Mouse (Mus musculus): Measurements from ENCODE around the gene Serpina3f. TPM values are rescaled to one million over a fixed set of nuclear protein-coding genes. Genes with fewer than 3 reads are reported as not detected.

Serpina3f gene
- polyA plus RNA-seq (2014; fragmentation: Nextera tagmentation; extraction: Ambion mirVana) = 0.08 and 0.39 TPM in 2 replicates

GRCm38 (mm10) chr12:104214445-104214753 lies at the start of gene Serpina3f:
Serpina3f (plus strand) TSS chr12:104214544.
- Histone ChIP-seq H3K36me3 (ENCODE audit: control insufficient read depth, insufficient read depth, low read length) (no peaks in the 10 kb centered on the region), H3K9me3 (ENCODE audit: control insufficient read depth, low read length) (no peaks in the 10 kb centered on the region), H3K4me2 (no peak within 1 kb of the TSS), H3K4me1 (replicated peaks; ENCODE audit: control insufficient read depth, insufficient read depth, low read length) (no peaks in the 10 kb centered on the region), H3K27me3 (replicated peaks; ENCODE audit: control insufficient read depth, insufficient read depth, low read length) (no peaks in the 10 kb centered on the region), H3K4me3 (ENCODE audit: low read depth, low read length) (no peak within 1 kb of the TSS), H3K9ac (ENCODE audit: low read depth, low read length) (no peak within 1 kb of the TSS), H3K27ac (ENCODE audit: low read depth, low read length) (no peak within 1 kb of the TSS)
- no peak for ATAC-seq (replicated peaks; ENCODE audit: low FRiP score)
- no peak for DNase-seq (ENCODE audit: low spot score)
- 62% methylated on average over 1 of the region's 1 CpGs for WGBS

GRCm38 (mm10) chr12:104174747-104175146 lies 39.6 kb upstream of the Serpina3f start:
- ATAC-seq (replicated peaks; ENCODE audit: low FRiP score) (no peak), DNase-seq (ENCODE audit: low spot score) (no peak)
- H3K4me1 ChIP-seq (replicated peaks; ENCODE audit: control insufficient read depth, insufficient read depth, low read length) = no peaks in the 10 kb centered on the region
- H3K9ac ChIP-seq (ENCODE audit: low read depth, low read length) = no peak overlapping the region
- H3K9me3 ChIP-seq (ENCODE audit: control insufficient read depth, low read length) = no peaks in the 10 kb centered on the region
- no peak overlapping the region for H3K4me3 ChIP-seq (ENCODE audit: low read depth, low read length)
- H3K4me2 ChIP-seq = no peak overlapping the region
- 58% methylated on average over 3 of the region's 3 CpGs for WGBS
- no peak overlapping the region for H3K27ac ChIP-seq (ENCODE audit: low read depth, low read length)
- H3K36me3 ChIP-seq (ENCODE audit: control insufficient read depth, insufficient read depth, low read length) = no peaks in the 10 kb centered on the region
- H3K27me3 ChIP-seq (replicated peaks; ENCODE audit: control insufficient read depth, insufficient read depth, low read length) = no peaks in the 10 kb centered on the region

GRCm38 (mm10) chr12:104175636-104176035 lies 38.7 kb upstream of the Serpina3f start:
- Histone ChIP-seq H3K9ac (ENCODE audit: low read depth, low read length) (no peak overlapping the region), H3K9me3 (ENCODE audit: control insufficient read depth, low read length) (no peaks in the 10 kb centered on the region), H3K36me3 (ENCODE audit: control insufficient read depth, insufficient read depth, low read length) (no peaks in the 10 kb centered on the region), H3K4me3 (ENCODE audit: low read depth, low read length) (no peak overlapping the region), H3K27me3 (replicated peaks; ENCODE audit: control insufficient read depth, insufficient read depth, low read length) (no peaks in the 10 kb centered on the region), H3K4me1 (replicated peaks; ENCODE audit: control insufficient read depth, insufficient read depth, low read length) (no peaks in the 10 kb centered on the region), H3K27ac (ENCODE audit: low read depth, low read length) (no peak overlapping the region), H3K4me2 (no peak overlapping the region)
- ATAC-seq (replicated peaks; ENCODE audit: low FRiP score) (no peak), DNase-seq (ENCODE audit: low spot score) (no peak)
- 70% methylated on average over 3 of the region's 3 CpGs for WGBS

GRCm38 (mm10) chr12:104178577-104178976 lies 35.8 kb upstream of the Serpina3f start:
- H3K4me2 ChIP-seq = no peak overlapping the region
- no peaks in the 10 kb centered on the region for H3K9me3 ChIP-seq (ENCODE audit: control insufficient read depth, low read length)
- H3K27ac ChIP-seq (ENCODE audit: low read depth, low read length) = no peak overlapping the region
- no peaks in the 10 kb centered on the region for H3K36me3 ChIP-seq (ENCODE audit: control insufficient read depth, insufficient read depth, low read length)
- DNase-seq (ENCODE audit: low spot score) (no peak), ATAC-seq (replicated peaks; ENCODE audit: low FRiP score) (no peak)
- no peaks in the 10 kb centered on the region for H3K27me3 ChIP-seq (replicated peaks; ENCODE audit: control insufficient read depth, insufficient read depth, low read length)
- no peak overlapping the region for H3K4me3 ChIP-seq (ENCODE audit: low read depth, low read length)
- H3K9ac ChIP-seq (ENCODE audit: low read depth, low read length) = no peak overlapping the region
- no peaks in the 10 kb centered on the region for H3K4me1 ChIP-seq (replicated peaks; ENCODE audit: control insufficient read depth, insufficient read depth, low read length)

- H3K27me3 ChIP-seq (replicated peaks; ENCODE audit: control insufficient read depth, insufficient read depth, low read length) = no peaks in the 10 kb centered on the region
- H3K4me2 ChIP-seq = no peak overlapping the region
- no peak overlapping the region for H3K9ac ChIP-seq (ENCODE audit: low read depth, low read length)
- DNase-seq (ENCODE audit: low spot score) = no peak
- no peak for ATAC-seq (replicated peaks; ENCODE audit: low FRiP score)
- no peaks in the 10 kb centered on the region for H3K4me1 ChIP-seq (replicated peaks; ENCODE audit: control insufficient read depth, insufficient read depth, low read length)
- WGBS = 79% methylated on average over 2 of the region's 2 CpGs
- no peak overlapping the region for H3K27ac ChIP-seq (ENCODE audit: low read depth, low read length)
- H3K9me3 ChIP-seq (ENCODE audit: control insufficient read depth, low read length) = no peaks in the 10 kb centered on the region
- no peak overlapping the region for H3K4me3 ChIP-seq (ENCODE audit: low read depth, low read length)
- no peaks in the 10 kb centered on the region for H3K36me3 ChIP-seq (ENCODE audit: control insufficient read depth, insufficient read depth, low read length)
Observed at GRCm38 (mm10) chr12:104178987-104179386, 35.4 kb upstream of the Serpina3f start.

- Histone ChIP-seq H3K9ac (ENCODE audit: low read depth, low read length) (no peak overlapping the region), H3K4me3 (ENCODE audit: low read depth, low read length) (no peak overlapping the region), H3K9me3 (ENCODE audit: control insufficient read depth, low read length) (no peaks in the 10 kb centered on the region), H3K27me3 (replicated peaks; ENCODE audit: control insufficient read depth, insufficient read depth, low read length) (no peaks in the 10 kb centered on the region), H3K4me1 (replicated peaks; ENCODE audit: control insufficient read depth, insufficient read depth, low read length) (no peaks in the 10 kb centered on the region), H3K36me3 (ENCODE audit: control insufficient read depth, insufficient read depth, low read length) (no peaks in the 10 kb centered on the region), H3K4me2 (no peak overlapping the region), H3K27ac (ENCODE audit: low read depth, low read length) (no peak overlapping the region)
- WGBS = 73% methylated on average over 4 of the region's 4 CpGs
- ATAC-seq (replicated peaks; ENCODE audit: low FRiP score) (no peak), DNase-seq (ENCODE audit: low spot score) (no peak)
Observed at GRCm38 (mm10) chr12:104185046-104185445, 29.3 kb upstream of the Serpina3f start.

- Histone ChIP-seq H3K9me3 (ENCODE audit: control insufficient read depth, low read length) (no peaks in the 10 kb centered on the region), H3K36me3 (ENCODE audit: control insufficient read depth, insufficient read depth, low read length) (no peaks in the 10 kb centered on the region), H3K27ac (ENCODE audit: low read depth, low read length) (no peak overlapping the region), H3K4me3 (ENCODE audit: low read depth, low read length) (no peak overlapping the region), H3K9ac (ENCODE audit: low read depth, low read length) (no peak overlapping the region), H3K4me1 (replicated peaks; ENCODE audit: control insufficient read depth, insufficient read depth, low read length) (no peaks in the 10 kb centered on the region), H3K27me3 (replicated peaks; ENCODE audit: control insufficient read depth, insufficient read depth, low read length) (no peaks in the 10 kb centered on the region), H3K4me2 (no peak overlapping the region)
- WGBS = 76% methylated on average over 3 of the region's 3 CpGs
- DNase-seq (ENCODE audit: low spot score) (no peak), ATAC-seq (replicated peaks; ENCODE audit: low FRiP score) (0 out of 2 replicates have a peak, but pooled peaks have one; percentile 23)
Observed at GRCm38 (mm10) chr12:104186041-104186581, 28.2 kb upstream of the Serpina3f start.

GRCm38 (mm10) chr12:104189246-104189645 lies 25.1 kb upstream of the Serpina3f start:
- 74% methylated on average over 2 of the region's 2 CpGs for WGBS
- DNase-seq (ENCODE audit: low spot score) = no peak

GRCm38 (mm10) chr12:104190852-104191251 lies 23.5 kb upstream of the Serpina3f start:
- no peak overlapping the region for H3K9ac ChIP-seq (ENCODE audit: low read depth, low read length)
- H3K27ac ChIP-seq (ENCODE audit: low read depth, low read length) = no peak overlapping the region
- no peaks in the 10 kb centered on the region for H3K4me1 ChIP-seq (replicated peaks; ENCODE audit: control insufficient read depth, insufficient read depth, low read length)
- H3K4me3 ChIP-seq (ENCODE audit: low read depth, low read length) = no peak overlapping the region
- no peaks in the 10 kb centered on the region for H3K9me3 ChIP-seq (ENCODE audit: control insufficient read depth, low read length)
- no peaks in the 10 kb centered on the region for H3K36me3 ChIP-seq (ENCODE audit: control insufficient read depth, insufficient read depth, low read length)
- DNase-seq (ENCODE audit: low spot score) = no peak
- no peak for ATAC-seq (replicated peaks; ENCODE audit: low FRiP score)
- no peak overlapping the region for H3K4me2 ChIP-seq
- no peaks in the 10 kb centered on the region for H3K27me3 ChIP-seq (replicated peaks; ENCODE audit: control insufficient read depth, insufficient read depth, low read length)

More at GRCm38 (mm10) chr12:104189246-104189645, 25.1 kb upstream of the Serpina3f start:
- no peak overlapping the region for H3K27ac ChIP-seq (ENCODE audit: low read depth, low read length)
- H3K9me3 ChIP-seq (ENCODE audit: control insufficient read depth, low read length) = no peaks in the 10 kb centered on the region
- no peak overlapping the region for H3K4me3 ChIP-seq (ENCODE audit: low read depth, low read length)
- H3K4me1 ChIP-seq (replicated peaks; ENCODE audit: control insufficient read depth, insufficient read depth, low read length) = no peaks in the 10 kb centered on the region
- H3K9ac ChIP-seq (ENCODE audit: low read depth, low read length) = no peak overlapping the region
- no peak overlapping the region for H3K4me2 ChIP-seq
- H3K36me3 ChIP-seq (ENCODE audit: control insufficient read depth, insufficient read depth, low read length) = no peaks in the 10 kb centered on the region
- H3K27me3 ChIP-seq (replicated peaks; ENCODE audit: control insufficient read depth, insufficient read depth, low read length) = no peaks in the 10 kb centered on the region
- ATAC-seq (replicated peaks; ENCODE audit: low FRiP score) = no peak
